Mouse (Mus musculus): ENCODE results near the gene Cks1b. TPM values are rescaled to one million over a fixed set of nuclear protein-coding genes. Genes with fewer than 3 reads are reported as not detected.

Cks1b gene
- polyA plus RNA-seq, 1 experiment from 2014 or later: 480 TPM

DNA sequence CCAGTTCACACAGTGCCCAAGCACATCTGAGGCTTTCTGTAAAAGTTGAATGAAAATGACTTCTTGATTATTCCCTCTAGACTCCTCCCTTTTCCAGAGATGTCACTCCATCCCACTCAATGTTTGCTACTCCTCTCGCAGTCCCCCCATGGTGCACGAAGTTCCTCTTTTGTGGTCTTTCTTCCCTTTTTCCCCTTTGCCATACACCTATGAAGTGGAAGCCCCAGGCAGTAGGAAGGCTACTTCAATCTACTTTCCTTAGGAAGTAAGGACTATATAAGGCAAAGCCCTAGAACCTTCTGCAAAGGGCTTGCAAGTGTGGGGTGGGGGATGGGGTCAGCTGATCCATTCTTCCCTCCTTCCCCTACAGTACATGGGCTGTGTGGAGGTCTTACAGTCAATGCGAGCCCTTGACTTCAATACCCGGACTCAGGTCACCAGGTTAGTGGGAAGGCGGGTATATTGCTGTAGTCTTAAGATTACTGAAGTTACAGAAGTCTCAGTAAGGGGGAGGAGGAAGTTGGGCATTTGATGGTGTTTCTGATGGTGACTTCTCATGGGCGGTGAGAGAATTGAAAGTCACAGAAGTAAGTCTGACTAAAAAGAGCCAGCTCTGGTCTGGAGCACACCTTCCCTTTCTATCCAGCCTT, 4.5 kb upstream of the Cks1b start:
- H3K9me3 ChIP-seq: no peaks in the 10 kb centered on the region
- H3K4me2 ChIP-seq (replicated peaks): peak overlapping the region; percentile 79
- no peaks in the 10 kb centered on the region for H3K27me3 ChIP-seq
- H3K4me3 ChIP-seq: peak overlapping the region; percentile 46
- 72% methylated on average over 6 of the region's 6 CpGs for WGBS
- H3K4me1 ChIP-seq: peaks cover 32% of the 10 kb centered on the region
- no peak for ATAC-seq (ENCODE audit: insufficient number of reproducible peaks, insufficient read depth, low FRiP score, low TSS enrichment)
- peak overlapping the region; percentile 77 for H3K9ac ChIP-seq
- H3K27ac ChIP-seq: peak overlapping the region; percentile 79
- peaks cover 39% of the 10 kb centered on the region for H3K36me3 ChIP-seq

DNA sequence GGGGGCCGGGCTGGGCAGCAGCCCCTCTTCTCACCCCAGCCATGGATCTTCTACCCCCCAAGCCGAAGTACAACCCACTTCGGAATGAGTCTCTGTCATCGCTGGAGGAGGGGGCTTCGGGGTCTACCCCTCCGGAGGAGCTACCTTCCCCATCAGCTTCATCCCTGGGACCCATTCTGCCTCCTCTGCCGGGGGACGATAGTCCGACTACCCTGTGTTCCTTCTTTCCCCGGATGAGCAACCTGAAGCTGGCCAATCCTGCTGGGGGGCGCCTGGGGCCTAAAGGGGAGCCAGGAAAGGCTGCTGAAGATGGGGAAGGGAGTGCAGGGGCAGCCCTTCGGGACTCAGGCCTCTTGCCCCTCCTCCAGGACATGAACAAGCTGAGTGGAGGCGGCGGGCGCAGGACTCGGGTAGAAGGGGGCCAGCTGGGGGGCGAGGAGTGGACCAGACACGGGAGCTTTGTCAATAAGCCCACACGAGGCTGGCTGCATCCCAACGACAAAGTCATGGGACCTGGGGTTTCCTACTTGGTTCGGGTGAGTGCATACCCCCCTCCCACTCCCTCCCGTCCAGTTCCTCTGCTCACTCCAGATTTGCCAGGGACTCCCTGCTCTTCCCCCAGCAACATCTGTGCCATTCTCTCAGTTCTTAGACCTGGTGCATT, 3.8 kb upstream of the Cks1b start:
- peak overlapping the region; percentile 77 for H3K9ac ChIP-seq
- H3K27ac ChIP-seq: peak overlapping the region; percentile 79
- no peak for ATAC-seq (ENCODE audit: insufficient number of reproducible peaks, insufficient read depth, low FRiP score, low TSS enrichment)
- no peaks in the 10 kb centered on the region for H3K27me3 ChIP-seq
- H3K9me3 ChIP-seq: no peaks in the 10 kb centered on the region
- H3K4me3 ChIP-seq: peak overlapping the region; percentile 46
- H3K4me1 ChIP-seq: peaks cover 32% of the 10 kb centered on the region
- peak overlapping the region; percentile 79 for H3K4me2 ChIP-seq (replicated peaks)
- H3K36me3 ChIP-seq: peaks cover 32% of the 10 kb centered on the region
- 8% methylated on average over 22 of the region's 22 CpGs for WGBS

DNA sequence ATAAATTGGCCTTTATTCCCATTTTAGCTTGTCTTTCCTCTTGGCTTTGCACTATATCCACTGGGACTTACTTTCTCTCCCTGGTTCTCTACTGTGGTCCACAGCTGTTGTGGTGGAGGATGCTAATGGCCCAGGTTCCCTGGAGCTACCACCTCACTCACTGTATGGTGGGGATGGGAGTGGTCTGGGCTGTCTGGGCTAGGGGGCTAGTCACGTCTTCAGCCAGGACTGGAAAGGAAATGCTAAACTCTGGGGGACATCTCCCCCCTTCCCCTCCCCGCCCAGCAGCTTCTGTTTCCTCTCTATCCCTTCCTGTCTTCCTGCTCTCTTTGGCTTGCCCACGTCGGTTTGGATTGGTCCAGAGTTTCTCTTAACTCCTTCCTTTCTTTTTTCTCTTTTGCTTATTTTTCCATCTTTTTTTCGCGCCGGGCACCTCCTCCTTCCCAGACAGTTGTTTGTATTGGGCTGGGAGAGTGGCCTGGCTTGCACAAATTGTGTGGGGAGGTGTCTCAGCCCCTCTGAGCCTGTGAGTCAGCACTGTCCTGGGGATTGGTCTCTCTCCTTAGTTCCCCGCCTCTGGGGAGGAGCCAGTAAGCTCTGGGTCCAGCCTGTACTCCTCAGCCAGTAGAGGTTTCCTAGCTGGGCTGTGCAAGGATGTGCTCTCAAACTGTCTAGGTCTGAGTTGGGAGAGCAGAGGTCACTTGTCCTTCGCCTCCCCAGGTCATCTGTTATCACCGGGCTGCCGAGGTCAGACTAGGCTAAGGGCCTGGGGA, 3.0 kb upstream of the Cks1b start:
- peak overlapping the region; percentile 46 for H3K4me3 ChIP-seq
- peak overlapping the region; percentile 77 for H3K9ac ChIP-seq
- peaks cover 28% of the 10 kb centered on the region for H3K36me3 ChIP-seq
- H3K4me2 ChIP-seq (replicated peaks): peak overlapping the region; percentile 79
- peak overlapping the region; percentile 79 for H3K27ac ChIP-seq
- peaks cover 39% of the 10 kb centered on the region for H3K4me1 ChIP-seq
- peak; percentile 79 for ATAC-seq (ENCODE audit: insufficient number of reproducible peaks, insufficient read depth, low FRiP score, low TSS enrichment)
- H3K27me3 ChIP-seq: no peaks in the 10 kb centered on the region
- H3K9me3 ChIP-seq: no peaks in the 10 kb centered on the region
- 1% methylated on average over 11 of the region's 11 CpGs for WGBS

DNA sequence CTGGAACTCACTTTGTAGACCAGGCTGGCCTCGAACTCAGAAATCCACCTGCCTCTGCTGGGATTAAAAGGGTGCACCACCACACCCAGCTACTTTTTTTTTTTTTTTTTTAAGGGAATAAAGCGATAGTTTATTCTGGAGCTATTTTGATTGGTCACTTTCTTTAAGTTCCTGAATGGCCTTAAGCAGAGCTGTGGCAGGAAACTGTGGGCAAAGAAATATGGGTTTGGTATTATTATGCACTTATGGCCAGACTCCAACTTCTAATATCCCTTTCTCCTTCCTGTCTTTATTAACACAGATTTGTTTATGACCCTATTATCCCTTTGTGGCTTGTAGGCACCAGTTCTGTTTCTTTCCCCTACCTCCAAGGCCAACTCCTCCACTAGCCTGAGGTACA, 2.2 kb upstream of the Cks1b start:
- no peaks in the 10 kb centered on the region for H3K27me3 ChIP-seq
- H3K36me3 ChIP-seq: peaks cover 29% of the 10 kb centered on the region
- WGBS: 59% methylated on average over 2 of the region's 2 CpGs
- no peak for ATAC-seq (ENCODE audit: insufficient number of reproducible peaks, insufficient read depth, low FRiP score, low TSS enrichment)
- no peaks in the 10 kb centered on the region for H3K9me3 ChIP-seq
- H3K9ac ChIP-seq: no peak overlapping the region
- H3K4me3 ChIP-seq: peak overlapping the region; percentile 46; the same call in 1 of the 2 replicates
- peak overlapping the region; percentile 79 for H3K27ac ChIP-seq
- peaks cover 40% of the 10 kb centered on the region for H3K4me1 ChIP-seq
- peak overlapping the region; percentile 79 for H3K4me2 ChIP-seq (replicated peaks)

DNA sequence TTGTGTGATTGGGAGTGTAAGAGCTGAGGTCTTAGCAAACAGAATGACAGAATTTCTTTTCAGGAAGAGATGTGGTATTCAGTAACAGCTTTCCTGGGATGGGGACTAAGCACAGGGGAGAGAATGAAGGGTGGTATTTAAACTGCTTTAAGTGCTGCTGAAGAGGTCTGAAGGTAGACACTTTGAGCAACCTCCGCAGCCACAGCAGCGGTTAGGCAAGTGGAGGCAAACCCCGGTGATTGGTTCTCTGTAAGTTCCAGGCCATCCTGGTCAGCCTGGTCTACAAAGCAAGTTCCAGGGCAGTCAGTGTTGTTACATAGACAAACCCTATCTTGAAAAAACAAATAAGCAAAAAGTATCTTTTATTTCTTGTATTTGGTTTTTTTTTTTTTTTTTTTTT, 1.8 kb upstream of the Cks1b start:
- WGBS: 10% methylated on average over 3 of the region's 3 CpGs

DNA sequence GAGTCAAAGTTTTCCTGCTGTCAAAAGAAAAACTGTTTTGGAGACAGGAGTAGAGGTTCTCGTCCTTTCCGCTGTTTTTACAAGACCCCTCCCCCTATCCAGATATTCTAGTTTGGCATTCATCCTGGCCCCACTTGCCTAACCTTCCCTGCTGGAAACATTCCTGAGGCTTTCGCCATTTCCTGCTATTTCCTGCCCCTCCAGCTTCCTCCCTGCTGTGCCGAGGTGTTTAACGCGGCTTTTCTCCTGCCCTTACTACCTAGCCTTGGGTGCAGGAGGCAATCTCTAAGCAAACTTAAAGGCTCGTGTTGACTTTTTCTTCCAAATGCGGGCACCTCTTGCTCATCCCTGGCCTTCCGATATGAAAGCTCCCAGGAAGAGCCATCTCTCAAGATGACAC, 1.4 kb upstream of the Cks1b start:
- Histone ChIP-seq H3K9me3 (no peaks in the 10 kb centered on the region), H3K4me3 (peak overlapping the region; percentile 65), H3K36me3 (peaks cover 29% of the 10 kb centered on the region), H3K27me3 (no peaks in the 10 kb centered on the region), H3K9ac (peak overlapping the region; percentile 63), H3K4me2 (replicated peaks) (peak overlapping the region; percentile 87), H3K27ac (peak overlapping the region; percentile 97), H3K4me1 (peaks cover 40% of the 10 kb centered on the region)
- under 1% methylated on average over 9 of the region's 9 CpGs for WGBS
- no peak for ATAC-seq (ENCODE audit: insufficient number of reproducible peaks, insufficient read depth, low FRiP score, low TSS enrichment)

More for the DNA sequence above, 1.8 kb upstream of the Cks1b start:
- peak overlapping the region; percentile 63 for H3K9ac ChIP-seq
- H3K9me3 ChIP-seq: no peaks in the 10 kb centered on the region
- H3K27me3 ChIP-seq: no peaks in the 10 kb centered on the region
- peak overlapping the region; percentile 87 for H3K4me2 ChIP-seq (replicated peaks)
- H3K4me1 ChIP-seq: peaks cover 40% of the 10 kb centered on the region
- peak overlapping the region; percentile 65 for H3K4me3 ChIP-seq
- H3K27ac ChIP-seq: peak overlapping the region; percentile 97
- ATAC-seq (ENCODE audit: insufficient number of reproducible peaks, insufficient read depth, low FRiP score, low TSS enrichment): no peak
- H3K36me3 ChIP-seq: peaks cover 29% of the 10 kb centered on the region

DNA sequence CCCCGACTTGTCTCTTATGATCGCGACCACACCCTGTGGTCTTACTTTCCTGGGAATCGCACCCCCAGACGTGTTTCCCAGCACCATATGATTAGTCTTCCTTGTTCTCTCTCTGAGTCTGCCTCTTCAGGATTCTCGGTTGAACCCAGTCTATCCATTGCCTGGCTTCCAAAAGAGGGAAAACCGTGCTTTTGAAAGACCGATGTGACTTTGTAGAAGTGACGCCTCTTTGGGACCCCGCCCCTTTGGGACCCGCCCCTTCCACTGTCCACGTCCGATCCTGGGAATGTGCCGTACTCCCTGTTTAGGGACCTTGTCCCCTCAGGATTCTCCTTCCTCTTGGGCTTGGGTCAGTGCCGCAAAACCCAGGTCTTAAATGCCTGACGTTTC, 673 bp upstream of the Cks1b start:
- Histone ChIP-seq H3K27ac (peak overlapping the region; percentile 97), H3K36me3 (peaks cover 29% of the 10 kb centered on the region), H3K9ac (peak overlapping the region; percentile 63), H3K4me1 (peaks cover 40% of the 10 kb centered on the region), H3K9me3 (no peaks in the 10 kb centered on the region), H3K27me3 (no peaks in the 10 kb centered on the region), H3K4me3 (peak overlapping the region; percentile 65), H3K4me2 (replicated peaks) (peak overlapping the region; percentile 87)
- WGBS: 1% methylated on average over 16 of the region's 16 CpGs
- ATAC-seq (ENCODE audit: insufficient number of reproducible peaks, insufficient read depth, low FRiP score, low TSS enrichment): no peak

DNA sequence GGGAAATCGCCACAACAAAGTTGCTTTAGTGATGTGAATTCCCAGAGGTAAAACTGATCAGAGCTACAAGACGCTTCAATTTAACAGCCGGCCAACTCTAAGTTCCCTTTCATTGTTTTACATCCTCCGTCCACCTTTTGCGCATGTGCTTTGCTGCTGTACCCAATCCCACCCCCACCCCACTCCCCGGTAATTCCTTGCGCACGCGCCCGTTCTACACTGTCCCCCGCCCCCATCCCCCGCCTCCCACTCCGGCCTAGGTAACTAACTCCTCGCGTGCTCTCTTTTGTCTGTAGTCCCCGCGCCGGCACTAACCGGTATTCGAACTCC, 378 bp downstream of the Cks1b start:
- Histone ChIP-seq H3K36me3 (peaks cover 32% of the 10 kb centered on the region), H3K4me2 (replicated peaks) (peak overlapping the region; percentile 87), H3K9ac (peak overlapping the region; percentile 72), H3K4me3 (peak overlapping the region; percentile 65), H3K4me1 (peaks cover 37% of the 10 kb centered on the region), H3K27me3 (no peaks in the 10 kb centered on the region), H3K27ac (peak overlapping the region; percentile 97), H3K9me3 (no peaks in the 10 kb centered on the region)
- whole genome bisulfite sequencing: under 1% methylated on average over 20 of the region's 20 CpGs
- ATAC-seq (ENCODE audit: insufficient number of reproducible peaks, insufficient read depth, low FRiP score, low TSS enrichment): peak; percentile 36

DNA sequence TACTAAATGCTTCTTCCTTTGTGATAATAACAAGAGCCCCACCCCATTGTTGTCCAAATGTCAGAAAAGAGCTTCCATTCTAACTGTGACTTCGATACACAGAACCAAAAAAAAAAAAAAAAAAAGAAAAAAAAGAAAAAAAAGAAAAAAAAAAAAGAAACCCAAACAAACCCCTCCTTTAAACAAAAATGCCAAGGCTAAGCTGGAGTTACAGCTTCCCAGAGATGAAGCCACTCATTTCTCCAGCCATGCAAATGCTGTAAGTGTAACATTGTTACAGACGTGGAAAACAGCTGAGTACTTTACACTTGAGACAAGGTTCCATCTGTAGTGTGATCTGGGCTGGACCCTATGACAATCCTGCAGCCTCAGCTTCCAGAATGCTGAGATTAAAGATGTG, 1.1 kb downstream of the Cks1b start:
- Histone ChIP-seq H3K4me3 (peak overlapping the region; percentile 65), H3K9me3 (no peaks in the 10 kb centered on the region), H3K4me1 (peaks cover 30% of the 10 kb centered on the region), H3K9ac (peak overlapping the region; percentile 72), H3K27me3 (no peaks in the 10 kb centered on the region), H3K36me3 (peaks cover 32% of the 10 kb centered on the region), H3K4me2 (replicated peaks) (peak overlapping the region; percentile 87), H3K27ac (peak overlapping the region; percentile 97)
- no peak for ATAC-seq (ENCODE audit: insufficient number of reproducible peaks, insufficient read depth, low FRiP score, low TSS enrichment)
- WGBS: 25% methylated on average over 2 of the region's 2 CpGs

DNA sequence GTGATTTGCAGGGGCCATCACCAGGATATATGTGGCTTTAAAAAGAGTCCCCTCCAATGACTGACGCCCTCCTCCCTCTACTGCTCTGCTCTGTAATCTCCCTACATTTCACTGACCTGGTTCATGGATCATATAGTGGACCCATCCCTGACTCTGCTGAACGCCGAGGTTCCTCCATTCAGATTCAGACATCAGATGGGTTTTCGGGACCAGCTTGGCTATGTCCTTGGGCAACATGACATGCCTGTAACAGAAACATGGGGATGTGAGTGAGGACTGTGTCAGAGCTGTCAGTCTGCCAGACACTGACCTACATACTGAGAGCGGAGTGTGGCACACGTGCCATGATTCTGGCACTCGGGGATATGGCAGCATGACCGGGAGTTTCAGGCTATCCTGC, 2.0 kb downstream of the Cks1b start:
- ATAC-seq (ENCODE audit: insufficient number of reproducible peaks, insufficient read depth, low FRiP score, low TSS enrichment): no peak
- H3K36me3 ChIP-seq: peaks cover 32% of the 10 kb centered on the region
- H3K27me3 ChIP-seq: no peaks in the 10 kb centered on the region
- H3K4me3 ChIP-seq: no peak overlapping the region
- H3K27ac ChIP-seq: no peak overlapping the region
- no peak overlapping the region for H3K9ac ChIP-seq
- peaks cover 22% of the 10 kb centered on the region for H3K4me1 ChIP-seq
- H3K9me3 ChIP-seq: no peaks in the 10 kb centered on the region
- 97% methylated on average over 8 of the region's 8 CpGs for WGBS
- no peak overlapping the region; the same call in 1 of the 2 replicates for H3K4me2 ChIP-seq (replicated peaks)

DNA sequence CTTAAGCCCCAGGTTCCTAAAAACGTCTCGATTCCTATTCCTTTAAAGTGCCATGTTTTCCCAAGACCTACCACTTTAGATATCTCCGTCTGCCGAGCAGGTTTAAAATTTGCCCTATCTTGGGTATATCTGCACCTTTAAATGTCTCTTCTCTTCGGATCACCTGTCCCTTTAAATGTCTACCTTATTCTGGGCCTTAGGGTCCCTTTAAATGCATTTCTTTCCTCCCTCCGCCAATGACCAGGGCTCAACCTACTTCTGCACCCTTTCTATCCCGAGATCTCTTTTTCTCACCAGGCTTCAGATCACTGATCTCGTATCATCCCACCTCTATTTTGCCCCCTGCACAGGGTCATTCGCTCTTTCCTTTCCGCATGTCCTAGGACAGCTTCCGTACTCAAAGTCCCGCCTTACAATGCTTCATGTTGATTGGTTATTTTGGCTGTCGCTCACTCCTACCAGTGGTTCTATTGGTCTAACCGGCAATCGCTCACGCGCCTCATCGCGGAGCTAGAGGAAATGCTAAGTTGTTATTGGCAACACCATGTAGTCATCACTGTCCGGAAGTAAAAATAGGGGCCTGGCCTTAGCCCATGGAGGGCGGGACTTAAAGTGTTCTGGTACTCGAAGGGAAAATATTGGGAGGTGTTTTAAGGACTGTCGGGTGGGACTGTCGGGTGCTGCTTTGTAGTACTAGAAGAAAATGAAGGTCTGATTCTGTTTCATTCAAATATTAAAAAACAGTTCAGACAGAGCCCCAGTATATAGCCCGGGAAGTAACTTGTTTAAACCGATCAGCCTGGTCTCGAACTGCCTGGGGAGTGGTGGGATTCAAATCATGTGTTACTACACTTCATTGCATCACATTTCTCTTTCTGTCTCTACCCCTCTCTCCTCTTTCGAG, 6.4 kb downstream of the Cks1b start, which contains the start of gene Flad1:
Flad1 (minus strand) TSS at position 381 of the 904 bp plus-strand sequence.
- ATAC-seq (ENCODE audit: insufficient number of reproducible peaks, insufficient read depth, low FRiP score, low TSS enrichment): peak; percentile 97
- 7% methylated on average over 28 of the region's 28 CpGs for WGBS
- H3K4me1 ChIP-seq: peaks cover 12% of the 10 kb centered on the region
- H3K4me2 ChIP-seq (replicated peaks): peak within 1 kb of the TSS; percentile 75
- no peaks in the 10 kb centered on the region for H3K9me3 ChIP-seq
- H3K27me3 ChIP-seq: no peaks in the 10 kb centered on the region
- H3K4me3 ChIP-seq: peak within 1 kb of the TSS; percentile 56
- no peak within 1 kb of the TSS for H3K27ac ChIP-seq
- H3K9ac ChIP-seq: peak within 1 kb of the TSS; percentile 55
- H3K36me3 ChIP-seq: peaks cover 39% of the 10 kb centered on the region

Measured in embryonic facial prominence, embryonic 12.5 days (tissue).